Mouse (Mus musculus): Measurements from ENCODE around the gene Aqp2. TPM values are rescaled to one million over a fixed set of nuclear protein-coding genes. Genes with fewer than 3 reads are reported as not detected.

The Aqp2 gene
- total and polyA plus RNA-seq, 3 experiments, result 0.11 TPM; not detected in 2

GRCm38 (mm10) chr15:99567371-99567770, 11.5 kb upstream of the Aqp2 start:
- DNase-seq (ENCODE audit: low spot score), result no peak
- no peaks in the 10 kb centered on the region for H3K9me3 ChIP-seq (replicated peaks)
- no peaks in the 10 kb centered on the region for H3K4me1 ChIP-seq (ENCODE audit: insufficient read depth, low read depth, low read length)
- no peaks in the 10 kb centered on the region for H3K36me3 ChIP-seq (replicated peaks)
- no peak overlapping the region for H3K4me3 ChIP-seq (ENCODE audit: low read depth, low read length)
- peaks cover 11% of the 10 kb centered on the region; the same call in 1 of the 2 replicates for H3K27me3 ChIP-seq (ENCODE audit: insufficient read depth, low read length)
- no peak for TF ChIP-seq POLR2AphosphoS5 (IDR thresholded peaks at IDR 0.05; ENCODE audit: insufficient replicate concordance, low read depth, low read length)
- TF ChIP-seq TAL1 (conservative IDR thresholded peaks at IDR 0.05; ENCODE audit: low read depth, low read length), result no peak
- no peak for TF ChIP-seq GATA1 (IDR thresholded peaks at IDR 0.05; ENCODE audit: borderline replicate concordance, low read length)
- no peak for TF ChIP-seq CTCF (IDR thresholded peaks at IDR 0.05; ENCODE audit: low read depth, low read length)
- TF ChIP-seq GATA2 (IDR thresholded peaks at IDR 0.05; ENCODE audit: borderline replicate concordance, low read depth, low read length), result no peak
- ATAC-seq (ENCODE audit: extremely low read depth, insufficient number of reproducible peaks, low FRiP score, poor library complexity, severe bottlenecking), result no peak

- H3K4me3 ChIP-seq (ENCODE audit: low read depth, low read length), result no peak overlapping the region
- no peak for ATAC-seq (ENCODE audit: extremely low read depth, insufficient number of reproducible peaks, low FRiP score, poor library complexity, severe bottlenecking)
- peaks cover 8% of the 10 kb centered on the region; the same call in 1 of the 2 replicates for H3K27me3 ChIP-seq (ENCODE audit: insufficient read depth, low read length)
- DNase-seq (ENCODE audit: low spot score), result no peak
- no peaks in the 10 kb centered on the region for H3K36me3 ChIP-seq (replicated peaks)
- TF ChIP-seq CTCF (IDR thresholded peaks at IDR 0.05; ENCODE audit: low read depth, low read length), result no peak
- no peaks in the 10 kb centered on the region for H3K9me3 ChIP-seq (replicated peaks)
- no peaks in the 10 kb centered on the region for H3K4me1 ChIP-seq (ENCODE audit: insufficient read depth, low read depth, low read length)
These were observed 10.2 kb upstream of the Aqp2 start for GRCm38 (mm10) chr15:99568682-99569081.

- H3K9me3 ChIP-seq (replicated peaks), result no peaks in the 10 kb centered on the region
- H3K4me1 ChIP-seq (ENCODE audit: insufficient read depth, low read depth, low read length), result no peaks in the 10 kb centered on the region
- TF ChIP-seq TAL1 (conservative IDR thresholded peaks at IDR 0.05; ENCODE audit: low read depth, low read length) (no peak), GATA1 (IDR thresholded peaks at IDR 0.05; ENCODE audit: borderline replicate concordance, low read length) (no peak), GATA2 (IDR thresholded peaks at IDR 0.05; ENCODE audit: borderline replicate concordance, low read depth, low read length) (no peak), POLR2AphosphoS5 (IDR thresholded peaks at IDR 0.05; ENCODE audit: insufficient replicate concordance, low read depth, low read length) (no peak)
- H3K36me3 ChIP-seq (replicated peaks), result no peaks in the 10 kb centered on the region
- H3K4me3 ChIP-seq (ENCODE audit: low read depth, low read length), result no peak overlapping the region
- ATAC-seq (ENCODE audit: extremely low read depth, insufficient number of reproducible peaks, low FRiP score, poor library complexity, severe bottlenecking) (no peak), DNase-seq (ENCODE audit: low spot score) (no peak)
- H3K27me3 ChIP-seq (ENCODE audit: insufficient read depth, low read length), result peaks cover 8% of the 10 kb centered on the region; the same call in 1 of the 2 replicates
These were observed 9.7 kb upstream of the Aqp2 start for GRCm38 (mm10) chr15:99569123-99569522.

GRCm38 (mm10) chr15:99583463-99584344, 4.8 kb downstream of the Aqp2 start:
- no peaks in the 10 kb centered on the region for H3K36me3 ChIP-seq (replicated peaks)
- no peaks in the 10 kb centered on the region for H3K4me1 ChIP-seq (ENCODE audit: insufficient read depth, low read depth, low read length)
- TF ChIP-seq GATA1 (IDR thresholded peaks at IDR 0.05; ENCODE audit: borderline replicate concordance, low read length), result no peak
- TF ChIP-seq GATA2 (IDR thresholded peaks at IDR 0.05; ENCODE audit: borderline replicate concordance, low read depth, low read length), result no peak
- TF ChIP-seq TAL1 (conservative IDR thresholded peaks at IDR 0.05; ENCODE audit: low read depth, low read length), result no peak
- no peak for TF ChIP-seq POLR2AphosphoS5 (IDR thresholded peaks at IDR 0.05; ENCODE audit: insufficient replicate concordance, low read depth, low read length)
- TF ChIP-seq CTCF (IDR thresholded peaks at IDR 0.05; ENCODE audit: low read depth, low read length), result no peak
- ATAC-seq (ENCODE audit: extremely low read depth, insufficient number of reproducible peaks, low FRiP score, poor library complexity, severe bottlenecking) (no peak), DNase-seq (ENCODE audit: low spot score) (no peak)
- H3K4me3 ChIP-seq (ENCODE audit: low read depth, low read length), result no peak overlapping the region
- peaks cover 45% of the 10 kb centered on the region for H3K27me3 ChIP-seq (ENCODE audit: insufficient read depth, low read length)
- H3K9me3 ChIP-seq (replicated peaks), result peaks cover 7% of the 10 kb centered on the region; the same call in 1 of the 2 replicates

- no peak overlapping the region for H3K4me3 ChIP-seq (ENCODE audit: low read depth, low read length)
- H3K9me3 ChIP-seq (replicated peaks), result peaks cover 7% of the 10 kb centered on the region; the same call in 1 of the 2 replicates
- no peaks in the 10 kb centered on the region for H3K36me3 ChIP-seq (replicated peaks)
- no peak for TF ChIP-seq GATA1 (IDR thresholded peaks at IDR 0.05; ENCODE audit: borderline replicate concordance, low read length)
- no peak for TF ChIP-seq TAL1 (conservative IDR thresholded peaks at IDR 0.05; ENCODE audit: low read depth, low read length)
- no peak for TF ChIP-seq POLR2AphosphoS5 (IDR thresholded peaks at IDR 0.05; ENCODE audit: insufficient replicate concordance, low read depth, low read length)
- no peak for TF ChIP-seq GATA2 (IDR thresholded peaks at IDR 0.05; ENCODE audit: borderline replicate concordance, low read depth, low read length)
- no peak for TF ChIP-seq CTCF (IDR thresholded peaks at IDR 0.05; ENCODE audit: low read depth, low read length)
- H3K27me3 ChIP-seq (ENCODE audit: insufficient read depth, low read length), result peaks cover 40% of the 10 kb centered on the region
- ATAC-seq (ENCODE audit: extremely low read depth, insufficient number of reproducible peaks, low FRiP score, poor library complexity, severe bottlenecking) (no peak), DNase-seq (ENCODE audit: low spot score) (no peak)
- H3K4me1 ChIP-seq (ENCODE audit: insufficient read depth, low read depth, low read length), result no peaks in the 10 kb centered on the region
These were observed 5.8 kb downstream of the Aqp2 start for GRCm38 (mm10) chr15:99584407-99585202.

GRCm38 (mm10) chr15:99585741-99586140, 6.9 kb downstream of the Aqp2 start:
- peaks cover 39% of the 10 kb centered on the region for H3K27me3 ChIP-seq (ENCODE audit: insufficient read depth, low read length)
- TF ChIP-seq GATA2 (IDR thresholded peaks at IDR 0.05; ENCODE audit: borderline replicate concordance, low read depth, low read length), result no peak
- TF ChIP-seq GATA1 (IDR thresholded peaks at IDR 0.05; ENCODE audit: borderline replicate concordance, low read length), result no peak
- no peak for TF ChIP-seq CTCF (IDR thresholded peaks at IDR 0.05; ENCODE audit: low read depth, low read length)
- TF ChIP-seq POLR2AphosphoS5 (IDR thresholded peaks at IDR 0.05; ENCODE audit: insufficient replicate concordance, low read depth, low read length), result no peak
- TF ChIP-seq TAL1 (conservative IDR thresholded peaks at IDR 0.05; ENCODE audit: low read depth, low read length), result no peak
- ATAC-seq (ENCODE audit: extremely low read depth, insufficient number of reproducible peaks, low FRiP score, poor library complexity, severe bottlenecking), result no peak

More at GRCm38 (mm10) chr15:99585741-99586140, 6.9 kb downstream of the Aqp2 start:
- Histone ChIP-seq H3K9me3 (replicated peaks) (peaks cover 7% of the 10 kb centered on the region; the same call in 1 of the 2 replicates), H3K4me3 (ENCODE audit: low read depth, low read length) (no peak overlapping the region), H3K36me3 (replicated peaks) (no peaks in the 10 kb centered on the region), H3K4me1 (ENCODE audit: insufficient read depth, low read depth, low read length) (no peaks in the 10 kb centered on the region)
- no peak for DNase-seq (ENCODE audit: low spot score)

Data from G1E (cell line).